Mouse (Mus musculus) heart, adult 2 months (tissue): ENCODE results near the gene Cpa3.

ENCODE experiments used
- CTCF ChIP-seq: fragments of 200-600 bp; IDR thresholded peaks from 2 replicates; pipeline ENCODE4 v1.8.1; 2022; ENCODE audit warnings: antibody characterized with exemption, mild to moderate bottlenecking, moderate library complexity
- POLR2A ChIP-seq: fragments of 200-500 bp; IDR thresholded peaks from 2 replicates; pipeline ENCODE4 v1.6.1; 2011; ENCODE audit warnings: mild to moderate bottlenecking, low read depth, low read length, control low read depth; ENCODE audit not compliant: insufficient read depth

- TF ChIP-seq CTCF (no peak), POLR2A (no peak)
Measured at GRCm38 (mm10) chr3:20239741-20240140, 2.2 kb downstream of the Cpa3 start.
